Mouse (Mus musculus): Measurements from ENCODE around the gene Abhd11.
"Not testable (repeated sequence)": the region's sequence is repeated elsewhere in the genome, so short reads cannot be mapped to it uniquely, and the experiment has no call there.

Abhd11 gene

GRCm38 (mm10) chr5:135023344-135024173 is 14.6 kb downstream of the Abhd11 start, which contains the start of gene Stx1a:
Gene Stx1a, plus strand, starts transcription at chr5:135023482.
- peak; percentile 83 to 88 for DNase-seq (ENCODE audit: low spot score in 2 of 2)

GRCm38 (mm10) chr5:135024665-135025224 is 15.8 kb downstream of the Abhd11 start:
- no peak for DNase-seq (ENCODE audit: low spot score in 2 of 2)

- DNase-seq (ENCODE audit: low spot score in 2 of 2) = peak; percentile 66 to 73
Observed at GRCm38 (mm10) chr5:135025899-135026298, 16.9 kb downstream of the Abhd11 start.

GRCm38 (mm10) chr5:135029007-135029854 is 20.3 kb downstream of the Abhd11 start:
- DNase-seq (ENCODE audit: low spot score in 2 of 2) = peak; percentile 77 to 81

GRCm38 (mm10) chr5:135032581-135032980 is 23.6 kb downstream of the Abhd11 start:
- DNase-seq (ENCODE audit: low spot score in 2 of 2) = no peak

- DNase-seq (ENCODE audit: low spot score in 2 of 2) = no peak
Observed at GRCm38 (mm10) chr5:135034593-135034992, 25.6 kb downstream of the Abhd11 start.

GRCm38 (mm10) chr5:135035608-135036359 is 26.8 kb downstream of the Abhd11 start:
- peak; percentile 74 to 75 for DNase-seq (ENCODE audit: low spot score in 2 of 2)

GRCm38 (mm10) chr5:135037946-135038345 is 29.0 kb downstream of the Abhd11 start:
- no peak for DNase-seq (ENCODE audit: low spot score in 2 of 2)

GRCm38 (mm10) chr5:135039541-135039940 is 30.6 kb downstream of the Abhd11 start:
- DNase-seq (ENCODE audit: low spot score in 2 of 2) = peak in 1 of 2 experiments; percentile 51

GRCm38 (mm10) chr5:135040059-135040458 is 31.1 kb downstream of the Abhd11 start:
- DNase-seq (ENCODE audit: low spot score in 2 of 2) = no peak

GRCm38 (mm10) chr5:135040777-135041176 is 31.8 kb downstream of the Abhd11 start:
- DNase-seq (ENCODE audit: low spot score in 2 of 2) = peak; percentile 66 to 69

- DNase-seq (ENCODE audit: low spot score in 2 of 2) = no peak
Observed at GRCm38 (mm10) chr5:135042105-135042788, 33.3 kb downstream of the Abhd11 start.

- peak in 1 of 2 experiments; percentile 52 for DNase-seq (ENCODE audit: low spot score in 2 of 2)
Observed at GRCm38 (mm10) chr5:135044575-135044974, 35.6 kb downstream of the Abhd11 start.

- DNase-seq (ENCODE audit: low spot score in 2 of 2) = no peak
Observed at GRCm38 (mm10) chr5:135048539-135048938, 39.6 kb downstream of the Abhd11 start.

- DNase-seq (ENCODE audit: low spot score in 2 of 2) = not testable (repeated sequence)
Observed at GRCm38 (mm10) chr5:135049268-135049667, 40.3 kb downstream of the Abhd11 start.

GRCm38 (mm10) chr5:135053356-135053755 is 44.4 kb downstream of the Abhd11 start:
- no peak for DNase-seq (ENCODE audit: low spot score in 2 of 2)

Data from right cerebral cortex, adult 2 months (tissue).